Mouse (Mus musculus) neutrophil, adult 59 days (primary cell): ENCODE results near the gene Adgrf1. TPM values are rescaled to one million over a fixed set of nuclear protein-coding genes. Genes with fewer than 3 reads are reported as not detected.

ENCODE experiments used
- total RNA-seq, 2 experiments: library from RNA; stranded (reverse); gene quantifications; 1 replicate in 1 of 2; 2 replicates in 1 of 2; pipeline ENCODE4 v1.2.4; 2023

Adgrf1 gene
- total RNA-seq = not detected

GRCm38 (mm10) chr17:43270161-43270560 lies at the start of gene Adgrf1:
Adgrf1 (plus strand) TSS chr17:43270329.

GRCm38 (mm10) chr17:43359826-43360619 lies 89.9 kb downstream of the Adgrf1 start, which contains the start of gene Adgrf5:
Adgrf5 (plus strand) TSS chr17:43360451.

Other genes starting within 250 kb of the Adgrf1 start
- under 1 TPM; 0.18 to 0.36 TPM for gene Adgrf5, start 90.1 kb downstream of the Adgrf1 start, total RNA-seq
- not detected for gene Mep1a, start 232.5 kb downstream of the Adgrf1 start, total RNA-seq